Mouse (Mus musculus) forebrain, postnatal 0 days (tissue): ENCODE measurements around the gene Tnfsf8. TPM values are rescaled to one million over a fixed set of nuclear protein-coding genes. Genes with fewer than 3 reads are reported as not detected.

Source experiments
- ATAC-seq: fragments of 200-750 bp; cut with Nextera tagmentation; 2 replicates; pipeline ENCODE4 v1.8.0; 2017; ENCODE audit warnings: mild to moderate bottlenecking, moderate library complexity
- DNase-seq: peaks from one replicate; pipeline ENCODE4 v3.0.0-alpha.2; 2015
- H3K27ac ChIP-seq: fragments of 300-500 bp; sonication (generic); 2 replicates; pipeline ENCODE4 v1.5.1; 2014; ENCODE audit warnings: low read depth, mild to moderate bottlenecking, antibody characterized with exemption, low read length, moderate library complexity, mixed read lengths
- H3K27me3 ChIP-seq: fragments of 300-500 bp; sonication (generic); 2 replicates; pipeline ENCODE4 v1.6.1; 2014; ENCODE audit warnings: mild to moderate bottlenecking, low read length, mixed read lengths; ENCODE audit not compliant: insufficient read depth
- H3K36me3 ChIP-seq: fragments of 300-500 bp; sonication (generic); 2 replicates; pipeline ENCODE4 v1.6.1; 2014; ENCODE audit warnings: mild to moderate bottlenecking, moderate library complexity; ENCODE audit not compliant: insufficient read depth
- H3K4me1 ChIP-seq: fragments of 300-500 bp; sonication (generic); 2 replicates; pipeline ENCODE4 v1.6.1; 2014; ENCODE audit warnings: antibody characterized with exemption; ENCODE audit not compliant: insufficient read depth
- H3K4me2 ChIP-seq: fragments of 300-500 bp; sonication (generic); 2 replicates; pipeline ENCODE4 v1.6.1; 2014; ENCODE audit warnings: low read depth, mild to moderate bottlenecking, moderate library complexity
- H3K4me3 ChIP-seq: fragments of 300-500 bp; sonication (generic); 2 replicates; pipeline ENCODE4 v1.5.1; 2014; ENCODE audit warnings: low read depth, low read length, mixed read lengths
- H3K9ac ChIP-seq: fragments of 300-500 bp; sonication (generic); 2 replicates; pipeline ENCODE4 v1.6.1; 2014; ENCODE audit warnings: mild to moderate bottlenecking
- H3K9me3 ChIP-seq: fragments of 300-500 bp; sonication (generic); 2 replicates; pipeline ENCODE4 v1.6.1; 2016; ENCODE audit warnings: low read length
- CTCF ChIP-seq: sonication (generic); IDR thresholded peaks from 2 replicates; pipeline ENCODE4 v1.5.1; 2016; ENCODE audit warnings: antibody characterized with exemption, control low read depth, low read depth
- WGBS: fragments of 180-500 bp; shearing (Covaris S2); extraction: QIAGEN DNeasy Blood & Tissue Kit; methylation state at CpG from one replicate; pipeline ENCODE4 v1.1.7; 2014; 5-methylcytosine and 5-hydroxymethylcytosine counted together
- polyA plus RNA-seq: library from polyadenylated mRNA; unstranded; fragments of >200 nt; fragmentation: Nextera tagmentation; extraction: Ambion mirVana; gene quantifications from 2 replicates; pipeline ENCODE4 v1.2.1, GENCODE M21; 2015
- total RNA-seq: library from RNA; depleted of rRNA; stranded (reverse); fragments of >200 nt; gene quantifications from 2 replicates; pipeline ENCODE4 v1.2.3, GENCODE M21; 2014

The Tnfsf8 gene
- total and polyA plus RNA-seq, 2 experiments from 2014 or later: 0.04 TPM; not detected in 1

GRCm38 (mm10) chr4:63859785-63860203, 1.4 kb downstream of the Tnfsf8 start:
- DNase-seq (no peak), ATAC-seq (no peak)
- Histone ChIP-seq H3K27ac (no peak overlapping the region), H3K9ac (no peak overlapping the region), H3K9me3 (no peaks in the 10 kb centered on the region), H3K36me3 (no peaks in the 10 kb centered on the region), H3K4me1 (no peaks in the 10 kb centered on the region), H3K27me3 (no peaks in the 10 kb centered on the region), H3K4me2 (no peak overlapping the region), H3K4me3 (no peak overlapping the region)
- TF ChIP-seq CTCF: no peak
- WGBS: 87% methylated on average over 4 of the region's 4 CpGs

DNA sequence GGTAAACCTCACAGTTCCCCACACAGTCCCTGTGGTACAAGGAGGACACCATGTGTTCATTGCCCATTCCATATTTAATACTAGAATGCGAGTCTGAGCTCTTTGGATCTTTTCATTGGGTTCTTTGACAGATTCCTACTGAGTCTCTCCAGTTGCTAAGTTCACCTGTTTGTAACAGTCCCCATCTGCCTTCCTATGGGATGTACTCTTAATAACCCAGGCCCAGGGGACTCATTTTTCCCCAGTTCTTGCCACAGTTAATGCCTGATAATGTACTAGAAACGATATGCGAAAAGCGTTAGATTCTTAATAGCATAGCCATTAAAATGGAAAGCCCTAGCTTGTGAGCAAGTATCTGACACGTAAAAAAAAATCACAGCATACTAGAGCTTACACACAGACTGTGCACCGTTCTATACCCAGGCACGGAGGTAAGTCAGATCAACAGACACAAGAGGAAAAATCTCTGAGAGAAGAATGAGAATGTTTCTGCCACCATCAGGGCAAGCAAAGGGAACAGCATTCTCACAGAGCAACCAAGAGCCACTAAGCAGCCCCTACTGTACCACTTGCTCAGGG, 2.4 kb downstream of the Tnfsf8 start:
- no peak for ATAC-seq
- H3K9ac ChIP-seq: no peak overlapping the region

GRCm38 (mm10) chr4:63856764-63857163, 4.4 kb downstream of the Tnfsf8 start:
- H3K9ac ChIP-seq: no peak overlapping the region
- H3K9me3 ChIP-seq: no peaks in the 10 kb centered on the region
- no peak overlapping the region for H3K4me3 ChIP-seq
- H3K4me1 ChIP-seq: no peaks in the 10 kb centered on the region
- DNase-seq (no peak), ATAC-seq (no peak)
- no peaks in the 10 kb centered on the region for H3K27me3 ChIP-seq
- H3K27ac ChIP-seq: no peak overlapping the region
- H3K4me2 ChIP-seq: no peak overlapping the region
- no peak for TF ChIP-seq CTCF
- 88% methylated on average over 6 of the region's 6 CpGs for WGBS
- H3K36me3 ChIP-seq: no peaks in the 10 kb centered on the region

More for the DNA sequence above, 2.4 kb downstream of the Tnfsf8 start:
- no peak for TF ChIP-seq CTCF
- 82% methylated on average over 7 of the region's 7 CpGs for WGBS
- Histone ChIP-seq H3K4me2 (no peak overlapping the region), H3K9me3 (no peaks in the 10 kb centered on the region), H3K27ac (no peak overlapping the region), H3K27me3 (no peaks in the 10 kb centered on the region), H3K4me1 (no peaks in the 10 kb centered on the region), H3K4me3 (no peak overlapping the region), H3K36me3 (no peaks in the 10 kb centered on the region)
- no peak for DNase-seq

DNA sequence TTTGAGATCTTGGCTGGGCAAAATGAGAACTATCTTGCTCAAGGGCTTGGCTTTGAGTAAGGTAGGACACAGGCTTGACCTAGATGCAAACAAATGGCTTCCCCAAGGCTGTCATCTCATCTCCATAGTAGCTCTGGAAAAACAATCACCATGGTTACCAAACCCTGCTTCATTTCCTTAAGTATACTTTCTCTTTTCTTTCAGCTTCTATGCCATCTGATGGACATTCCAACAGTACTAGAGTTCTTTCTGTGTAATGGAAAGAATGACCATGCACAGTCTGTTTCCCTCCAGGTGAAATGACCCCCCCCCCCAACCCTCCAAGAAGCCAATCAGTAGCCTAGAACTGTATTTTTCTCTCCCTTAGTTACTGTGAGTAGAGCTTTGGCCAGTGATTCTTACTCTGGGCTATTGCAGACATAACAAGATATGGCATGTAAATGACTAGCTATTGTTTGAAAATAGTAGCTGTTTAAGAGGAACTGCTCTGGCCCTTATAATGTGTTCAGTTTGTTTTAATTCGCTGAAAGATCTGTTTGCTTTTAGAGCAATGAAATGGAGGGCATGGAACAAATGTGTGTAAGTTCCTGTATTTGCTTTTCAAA, 7.3 kb downstream of the Tnfsf8 start:
- DNase-seq: no peak
- no peaks in the 10 kb centered on the region for H3K36me3 ChIP-seq
- no peaks in the 10 kb centered on the region for H3K9me3 ChIP-seq

DNA sequence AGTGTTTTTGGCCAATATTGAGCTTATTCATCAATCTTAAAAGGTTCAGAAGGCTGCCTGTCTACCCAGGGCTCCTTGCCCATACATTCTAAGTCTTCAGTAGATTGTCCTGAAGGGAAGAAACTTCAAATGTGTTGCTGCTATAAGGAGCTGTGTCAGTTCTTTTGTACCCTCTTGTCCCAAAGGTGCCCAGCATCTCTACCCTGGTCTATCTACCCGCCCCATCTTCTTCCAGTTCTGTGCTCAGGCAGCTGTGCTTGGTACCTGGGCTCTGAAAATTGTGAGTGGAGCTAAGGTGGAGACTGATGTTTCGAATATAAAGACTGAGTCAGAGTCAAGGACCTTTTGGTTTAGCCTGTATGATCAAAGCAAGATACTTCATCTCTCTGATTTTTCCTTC, 11.1 kb downstream of the Tnfsf8 start:
- Histone ChIP-seq H3K27ac (no peak overlapping the region), H3K9me3 (no peaks in the 10 kb centered on the region), H3K27me3 (no peaks in the 10 kb centered on the region), H3K9ac (no peak overlapping the region), H3K4me3 (no peak overlapping the region), H3K36me3 (no peaks in the 10 kb centered on the region), H3K4me2 (no peak overlapping the region), H3K4me1 (no peaks in the 10 kb centered on the region)
- no peak for TF ChIP-seq CTCF
- DNase-seq (no peak), ATAC-seq (no peak)
- WGBS: 93% methylated on average over 2 of the region's 2 CpGs

More for the DNA sequence above, 7.3 kb downstream of the Tnfsf8 start:
- Histone ChIP-seq H3K4me1 (no peaks in the 10 kb centered on the region), H3K4me3 (no peak overlapping the region), H3K4me2 (no peak overlapping the region), H3K27me3 (no peaks in the 10 kb centered on the region), H3K27ac (no peak overlapping the region), H3K9ac (no peak overlapping the region)
- WGBS: 92% methylated on average over 1 of the region's 1 CpGs
- ATAC-seq: peak; percentile 48; the same call in 1 of the 2 replicates
- no peak for TF ChIP-seq CTCF

DNA sequence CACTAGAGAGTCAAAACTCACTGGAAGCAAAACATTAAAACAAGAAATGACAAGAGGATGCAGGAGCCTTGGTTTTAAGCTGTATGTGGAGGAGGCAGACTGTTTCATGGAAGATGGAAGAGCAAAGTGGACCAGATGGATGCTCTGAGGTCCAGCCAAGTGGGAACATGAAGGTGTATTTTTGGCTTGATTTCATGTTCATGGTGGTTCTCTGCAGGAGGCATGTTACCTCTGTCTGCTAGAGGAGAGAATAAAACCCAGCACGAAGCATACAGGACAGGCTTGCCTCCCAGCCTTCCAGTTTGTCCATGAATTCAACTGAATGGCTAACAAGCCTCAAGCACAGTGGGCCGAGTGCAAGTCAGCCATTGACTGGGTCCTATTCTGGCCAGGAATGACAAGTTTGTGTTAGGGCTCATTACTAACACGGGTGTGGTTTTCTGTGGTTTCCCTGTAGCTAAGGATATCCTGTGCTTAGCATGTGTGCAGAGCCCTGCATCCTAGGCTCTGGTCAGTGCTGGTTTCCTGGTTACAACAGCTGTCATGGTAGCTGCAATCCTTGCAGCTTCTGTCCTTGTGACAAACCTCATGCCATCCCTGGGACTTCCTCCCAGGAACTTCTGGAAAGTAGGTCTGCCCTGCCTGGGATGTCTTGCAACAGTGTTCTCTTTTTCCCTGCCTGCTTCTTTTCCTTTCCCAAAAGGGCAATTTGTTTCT, 14.1 kb downstream of the Tnfsf8 start:
- 62% methylated on average over 3 of the region's 3 CpGs for WGBS
- ATAC-seq (no peak), DNase-seq (no peak)
- Histone ChIP-seq H3K4me1 (no peaks in the 10 kb centered on the region), H3K9me3 (no peaks in the 10 kb centered on the region), H3K27ac (no peak overlapping the region), H3K9ac (no peak overlapping the region), H3K4me3 (no peak overlapping the region), H3K36me3 (no peaks in the 10 kb centered on the region), H3K27me3 (no peaks in the 10 kb centered on the region), H3K4me2 (no peak overlapping the region)
- no peak for TF ChIP-seq CTCF

- H3K4me2 ChIP-seq: no peak overlapping the region
- H3K36me3 ChIP-seq: no peaks in the 10 kb centered on the region
- H3K4me1 ChIP-seq: no peaks in the 10 kb centered on the region
- no peak overlapping the region for H3K4me3 ChIP-seq
- DNase-seq (no peak), ATAC-seq (no peak)
- 59% methylated on average over 2 of the region's 2 CpGs for WGBS
- H3K9ac ChIP-seq: no peak overlapping the region
- TF ChIP-seq CTCF: no peak
- H3K27ac ChIP-seq: no peak overlapping the region
- no peaks in the 10 kb centered on the region for H3K27me3 ChIP-seq
- no peaks in the 10 kb centered on the region for H3K9me3 ChIP-seq
These were observed 15.4 kb downstream of the Tnfsf8 start for GRCm38 (mm10) chr4:63845760-63846159.
